Mouse (Mus musculus) embryonic facial prominence, embryonic 14.5 days (tissue): ENCODE data around the gene Ntrk2. TPM values are rescaled to one million over a fixed set of nuclear protein-coding genes. Genes with fewer than 3 reads are reported as not detected.

Experiments
- ATAC-seq: fragments of 200-750 bp; cut with Nextera tagmentation; 2 replicates; pipeline ENCODE4 v1.8.0; 2017; ENCODE audit warnings: low read depth, moderate number of reproducible peaks, moderate TSS enrichment
- DNase-seq: peaks from one replicate; pipeline ENCODE4 v3.0.0-alpha.2; 2015; ENCODE audit warnings: low spot score
- H3K27ac ChIP-seq: fragments of 300-500 bp; sonication (generic); replicated peaks from 2 replicates; pipeline ENCODE4 v1.5.1; 2014; ENCODE audit warnings: low read depth, mild to moderate bottlenecking, low read length, moderate library complexity
- H3K27me3 ChIP-seq: fragments of 300-500 bp; sonication (generic); replicated peaks from 2 replicates; pipeline ENCODE4 v1.6.1; 2014; ENCODE audit warnings: low read length; ENCODE audit not compliant: control insufficient read depth, insufficient read depth
- H3K36me3 ChIP-seq: fragments of 300-500 bp; sonication (generic); 2 replicates; pipeline ENCODE4 v1.6.1; 2014; ENCODE audit warnings: low read length, mixed read lengths; ENCODE audit not compliant: control insufficient read depth, insufficient read depth
- H3K4me1 ChIP-seq: fragments of 300-500 bp; sonication (generic); 2 replicates; pipeline ENCODE4 v1.6.1; 2014; ENCODE audit warnings: antibody characterized with exemption, low read length; ENCODE audit not compliant: control insufficient read depth, insufficient read depth
- H3K4me2 ChIP-seq: fragments of 300-500 bp; sonication (generic); 2 replicates; pipeline ENCODE4 v1.6.1; 2014; ENCODE audit warnings: low read depth, mild to moderate bottlenecking, low read length, moderate library complexity, mixed read lengths
- H3K4me3 ChIP-seq: fragments of 300-500 bp; sonication (generic); 2 replicates; pipeline ENCODE4 v1.5.1; 2014; ENCODE audit warnings: low read depth, mild to moderate bottlenecking, low read length
- H3K9ac ChIP-seq: fragments of 300-500 bp; sonication (generic); 2 replicates; pipeline ENCODE4 v1.6.1; 2014; ENCODE audit warnings: low read depth, mild to moderate bottlenecking, low read length, moderate library complexity, mixed read lengths
- H3K9me3 ChIP-seq: fragments of 300-500 bp; sonication (generic); 2 replicates; pipeline ENCODE4 v1.6.1; 2016; ENCODE audit warnings: low read length; ENCODE audit not compliant: control insufficient read depth
- WGBS: fragments of 180-500 bp; shearing (Covaris S2); extraction: QIAGEN DNeasy Blood & Tissue Kit; methylation state at CpG from one replicate; pipeline ENCODE4 v1.1.7; 2014; 5-methylcytosine and 5-hydroxymethylcytosine counted together
- polyA plus RNA-seq: library from polyadenylated mRNA; unstranded; fragments of >200 nt; fragmentation: Nextera tagmentation; extraction: Ambion mirVana; gene quantifications from 2 replicates; pipeline ENCODE4 v1.2.1, GENCODE M21; 2014

Ntrk2 gene
- polyA plus RNA-seq, 1 experiment from 2014 or later, result 43.9 TPM

DNA sequence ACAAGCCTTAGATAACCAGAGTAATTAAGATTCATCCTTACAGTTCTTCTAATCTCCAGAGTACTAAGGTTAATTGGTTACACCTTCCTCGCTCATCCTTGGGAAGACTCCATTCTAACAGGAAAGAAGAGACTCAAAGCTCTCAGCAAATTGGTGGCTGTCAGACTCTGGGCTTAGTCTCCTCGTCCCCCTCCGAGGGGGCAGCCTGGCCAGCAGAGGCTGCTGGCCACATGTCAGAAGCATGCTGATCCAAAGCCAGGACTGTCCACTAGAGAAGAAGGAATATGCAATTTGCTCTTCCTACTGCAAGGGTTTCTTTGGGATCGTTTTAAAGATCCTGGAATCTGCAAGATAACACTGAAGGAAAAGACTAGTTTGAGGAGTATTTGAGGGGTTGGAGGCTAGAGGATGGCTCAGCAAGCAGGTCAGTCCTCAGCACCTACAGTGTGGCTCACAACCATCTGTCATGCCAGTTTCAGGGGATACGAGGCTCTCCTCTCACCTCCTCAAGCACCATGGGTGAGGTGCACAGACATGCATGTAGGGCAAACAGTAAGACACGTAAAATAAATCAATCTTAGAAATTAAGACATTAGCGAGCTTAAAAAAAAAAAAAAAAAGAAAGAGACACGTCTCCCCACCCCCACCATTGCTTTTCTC, 60.5 kb downstream of the Ntrk2 start:
- Histone ChIP-seq H3K4me2 (no peak overlapping the region), H3K36me3 (no peaks in the 10 kb centered on the region), H3K4me3 (no peak overlapping the region), H3K9me3 (no peaks in the 10 kb centered on the region), H3K4me1 (no peaks in the 10 kb centered on the region), H3K9ac (no peak overlapping the region), H3K27me3 (no peaks in the 10 kb centered on the region), H3K27ac (no peak overlapping the region)
- WGBS, result 75% methylated on average over 8 of the region's 8 CpGs
- ATAC-seq (no peak), DNase-seq (no peak)

DNA sequence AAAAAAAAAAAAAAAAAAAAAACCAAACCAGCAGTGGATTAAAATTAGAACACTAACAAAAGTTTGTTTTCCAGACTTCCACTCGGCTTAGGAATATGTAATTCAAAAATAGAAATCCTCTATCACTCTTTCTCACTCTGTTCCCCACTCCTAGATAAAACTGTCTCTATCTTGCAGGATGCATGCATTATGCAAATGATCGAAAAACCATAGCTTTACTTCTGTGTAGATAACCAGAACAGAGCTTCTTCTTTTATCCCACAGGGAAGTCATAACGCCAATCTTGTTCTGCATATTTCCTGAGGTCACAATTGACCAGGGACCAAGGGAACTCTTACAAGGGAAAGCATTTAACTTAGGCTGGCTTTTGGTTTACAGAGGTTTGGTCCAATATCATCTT, 76.1 kb downstream of the Ntrk2 start:
- H3K4me3 ChIP-seq, result no peak overlapping the region
- no peaks in the 10 kb centered on the region for H3K36me3 ChIP-seq
- WGBS, result 78% methylated on average over 3 of the region's 3 CpGs
- no peak overlapping the region for H3K4me2 ChIP-seq
- DNase-seq, result no peak
- no peaks in the 10 kb centered on the region for H3K9me3 ChIP-seq
- no peaks in the 10 kb centered on the region for H3K27me3 ChIP-seq
- ATAC-seq, result no peak
- no peak overlapping the region for H3K9ac ChIP-seq
- H3K27ac ChIP-seq, result no peak overlapping the region
- H3K4me1 ChIP-seq, result no peaks in the 10 kb centered on the region

DNA sequence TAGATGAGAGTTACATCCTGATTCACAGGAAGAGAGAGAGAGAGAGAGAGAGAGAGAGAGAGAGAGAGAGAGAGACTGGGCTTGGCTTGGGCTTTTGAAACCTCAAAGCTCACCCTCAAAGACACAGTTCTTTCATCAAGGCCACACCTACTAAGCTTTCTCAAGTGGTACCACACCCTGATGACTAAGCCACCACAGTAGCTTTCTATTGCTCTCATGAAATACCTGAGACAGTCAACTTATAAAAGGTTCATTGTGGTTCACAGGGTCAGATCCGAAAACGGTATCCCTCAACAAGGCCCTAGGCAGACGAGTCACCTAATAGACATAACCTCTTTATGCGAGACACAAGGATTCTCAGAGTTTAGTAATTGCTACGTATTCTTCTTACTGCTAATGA, 76.5 kb downstream of the Ntrk2 start:
- DNase-seq (no peak), ATAC-seq (no peak)
- no peak overlapping the region for H3K27ac ChIP-seq
- no peaks in the 10 kb centered on the region for H3K4me1 ChIP-seq
- no peaks in the 10 kb centered on the region; the same call in 1 of the 2 replicates for H3K9me3 ChIP-seq
- H3K4me3 ChIP-seq, result no peak overlapping the region
- H3K36me3 ChIP-seq, result no peaks in the 10 kb centered on the region
- 90% methylated on average over 5 of the region's 5 CpGs for WGBS
- no peak overlapping the region for H3K4me2 ChIP-seq
- H3K27me3 ChIP-seq, result no peaks in the 10 kb centered on the region
- no peak overlapping the region for H3K9ac ChIP-seq

DNA sequence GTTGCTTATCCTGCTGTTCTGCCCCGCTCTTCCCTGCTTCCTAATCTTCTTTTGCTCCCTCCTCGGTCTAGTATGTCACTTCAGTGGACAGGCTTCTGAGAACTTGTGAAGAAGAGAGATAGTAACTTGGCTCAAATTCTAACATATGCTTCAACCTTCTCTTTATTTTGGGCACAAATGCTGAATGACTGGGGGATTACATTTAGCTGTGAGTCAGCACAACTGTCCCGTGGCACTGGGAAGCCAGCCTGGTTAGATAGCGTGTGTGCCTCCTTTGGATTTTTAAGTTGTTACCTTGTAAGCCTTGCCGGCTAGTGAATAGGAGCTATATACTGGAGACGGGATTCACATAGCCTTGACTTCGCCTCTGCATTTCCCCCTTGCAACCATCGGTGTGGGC, 79.7 kb downstream of the Ntrk2 start:
- Histone ChIP-seq H3K9ac (no peak overlapping the region), H3K36me3 (no peaks in the 10 kb centered on the region), H3K27me3 (no peaks in the 10 kb centered on the region), H3K4me1 (no peaks in the 10 kb centered on the region), H3K4me2 (no peak overlapping the region), H3K4me3 (no peak overlapping the region), H3K27ac (no peak overlapping the region), H3K9me3 (peaks cover 8% of the 10 kb centered on the region; the same call in 1 of the 2 replicates)
- DNase-seq, result no peak
- WGBS, result 89% methylated on average over 8 of the region's 8 CpGs
- no peak for ATAC-seq

DNA sequence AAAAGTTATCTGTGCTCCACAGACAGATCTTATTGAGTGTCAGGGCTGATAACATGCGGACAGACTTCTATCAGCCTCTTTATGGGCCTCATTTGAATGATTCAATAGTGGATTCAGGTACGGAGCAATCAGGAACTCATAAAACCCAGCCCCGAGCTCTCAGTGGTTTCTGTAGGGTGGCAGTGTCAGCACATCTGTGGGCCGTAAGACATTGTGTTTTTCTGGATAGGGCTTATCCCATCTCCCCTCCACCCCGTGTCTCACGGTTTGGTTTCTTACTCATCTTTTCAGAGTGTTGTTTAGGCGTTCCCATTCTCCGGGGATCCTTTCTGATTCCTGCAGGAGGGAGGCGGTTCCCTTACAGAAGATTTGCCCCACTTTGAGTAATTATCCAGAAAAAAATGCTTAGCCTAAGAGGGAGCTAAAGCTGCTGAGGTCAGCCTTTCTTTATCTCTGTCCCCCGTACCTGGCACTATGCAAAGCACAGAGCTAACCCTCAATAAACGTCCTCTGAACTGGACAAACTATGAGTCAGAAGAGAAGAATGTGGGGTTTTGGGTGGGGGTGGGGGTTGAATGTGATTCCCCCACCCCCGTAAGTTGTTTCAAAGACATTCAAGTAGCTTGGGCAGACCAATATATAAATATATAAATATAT, 90.0 kb downstream of the Ntrk2 start:
- ATAC-seq, result no peak
- DNase-seq, result no peak
- Histone ChIP-seq H3K4me3 (no peak overlapping the region), H3K4me2 (no peak overlapping the region), H3K36me3 (no peaks in the 10 kb centered on the region), H3K4me1 (no peaks in the 10 kb centered on the region), H3K27ac (no peak overlapping the region), H3K27me3 (no peaks in the 10 kb centered on the region), H3K9me3 (0 out of 2 replicates have a peak, but pooled peaks cover 4% of the 10 kb centered on the region), H3K9ac (no peak overlapping the region)
- 80% methylated on average over 12 of the region's 12 CpGs for WGBS

DNA sequence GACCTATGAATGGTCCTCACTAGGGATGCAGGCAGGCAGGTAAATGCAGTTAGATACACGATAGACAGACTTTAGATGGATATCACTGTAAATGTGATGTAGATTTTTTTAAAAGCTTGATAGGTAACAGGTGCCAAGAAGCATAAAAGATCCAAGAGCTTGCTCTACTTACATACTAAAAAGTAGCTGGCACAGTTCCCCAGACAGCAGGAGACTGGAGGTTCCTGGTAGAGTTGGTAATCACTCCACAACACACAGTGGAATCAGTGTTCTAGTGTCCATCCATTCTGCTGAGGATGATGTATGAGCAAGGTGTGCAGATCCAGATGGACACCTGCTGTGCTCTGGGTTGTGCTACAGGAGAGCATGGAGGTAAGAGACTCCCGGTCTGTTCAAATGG, 93.0 kb downstream of the Ntrk2 start:
- no peaks in the 10 kb centered on the region for H3K27me3 ChIP-seq
- 90% methylated on average over 2 of the region's 2 CpGs for WGBS
- no peaks in the 10 kb centered on the region for H3K4me1 ChIP-seq

DNA sequence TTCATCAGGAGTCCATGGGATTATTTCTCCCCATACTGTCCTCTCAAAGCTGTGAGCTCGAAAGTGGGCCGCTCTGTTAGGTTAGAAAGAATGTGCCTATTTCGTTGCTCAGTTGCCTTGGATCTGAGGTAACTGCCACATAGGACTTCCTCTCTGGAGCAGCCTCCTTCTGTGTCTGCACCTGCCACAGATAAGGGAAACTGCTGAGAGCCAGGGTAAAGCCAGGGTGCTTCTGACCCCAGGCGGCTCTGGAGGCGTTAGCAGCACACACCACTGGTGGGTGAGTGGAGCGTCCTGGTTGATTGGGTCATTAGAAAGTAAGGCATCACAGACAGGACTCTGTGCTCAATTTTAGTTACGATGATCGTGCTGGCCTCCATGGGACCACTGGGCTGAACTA, 95.9 kb downstream of the Ntrk2 start:
- H3K27ac ChIP-seq, result no peak overlapping the region
- H3K36me3 ChIP-seq, result no peaks in the 10 kb centered on the region
- H3K4me2 ChIP-seq, result no peak overlapping the region
- no peak overlapping the region for H3K9ac ChIP-seq
- 78% methylated on average over 8 of the region's 8 CpGs for WGBS
- H3K9me3 ChIP-seq, result 0 out of 2 replicates have a peak, but pooled peaks cover 4% of the 10 kb centered on the region
- H3K4me1 ChIP-seq, result no peaks in the 10 kb centered on the region
- no peak for DNase-seq
- H3K4me3 ChIP-seq, result no peak overlapping the region
- no peak for ATAC-seq
- H3K27me3 ChIP-seq, result no peaks in the 10 kb centered on the region

More for the DNA sequence above, 93.0 kb downstream of the Ntrk2 start:
- no peaks in the 10 kb centered on the region for H3K36me3 ChIP-seq
- H3K27ac ChIP-seq, result no peak overlapping the region
- DNase-seq, result no peak
- H3K4me2 ChIP-seq, result no peak overlapping the region
- 0 out of 2 replicates have a peak, but pooled peaks cover 4% of the 10 kb centered on the region for H3K9me3 ChIP-seq
- ATAC-seq, result no peak
- H3K4me3 ChIP-seq, result no peak overlapping the region
- H3K9ac ChIP-seq, result no peak overlapping the region

DNA sequence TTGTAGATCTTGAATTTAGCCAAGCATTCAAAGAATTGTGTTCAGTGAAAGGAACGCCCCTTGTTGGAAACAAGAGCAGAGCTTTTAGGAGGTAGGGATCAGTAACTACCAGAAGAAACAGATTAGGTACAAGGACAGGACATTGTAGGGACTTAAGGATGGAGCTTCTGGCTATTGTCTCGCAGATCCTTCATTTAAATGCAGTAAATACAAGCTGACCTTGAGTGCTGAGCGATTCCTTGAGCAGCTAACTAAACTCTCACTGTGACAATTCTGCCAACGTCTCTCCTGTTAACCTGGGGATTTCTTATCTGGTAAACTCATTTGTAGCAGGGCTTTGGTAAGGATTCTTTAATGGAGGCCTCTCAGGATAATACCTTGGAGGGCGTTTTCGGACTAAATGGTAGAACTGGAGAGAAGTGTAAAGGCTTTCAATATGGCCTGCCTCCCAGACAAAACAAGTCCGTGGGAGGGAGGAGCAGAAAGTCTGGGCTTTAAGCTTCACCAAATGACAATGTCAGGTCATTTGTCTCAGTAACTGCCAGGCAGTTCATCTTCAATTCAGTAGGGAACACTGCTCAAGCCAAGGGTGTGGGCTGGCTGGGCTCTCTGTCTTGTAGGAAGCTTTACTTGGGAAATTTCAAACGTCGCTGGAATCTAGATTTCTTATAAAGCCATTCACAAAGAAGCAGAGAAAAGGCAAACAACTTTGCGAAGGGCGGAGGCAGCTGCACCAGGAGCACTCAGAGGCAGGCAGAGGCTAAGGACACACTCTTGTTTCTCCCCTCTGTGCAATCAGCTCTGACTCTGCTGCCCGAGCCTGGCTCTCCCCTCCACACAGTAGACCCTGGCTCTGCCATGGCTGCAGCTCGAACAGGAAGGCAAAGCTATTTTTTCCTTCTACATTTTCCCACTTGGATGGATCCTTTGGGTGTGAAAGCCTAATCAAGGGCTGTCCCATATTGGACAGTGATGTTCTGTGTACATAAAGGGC, 98.7 kb downstream of the Ntrk2 start:
- Histone ChIP-seq H3K4me2 (no peak overlapping the region), H3K27ac (no peak overlapping the region)
- WGBS, result 61% methylated on average over 13 of the region's 13 CpGs

More for the DNA sequence above, 98.7 kb downstream of the Ntrk2 start:
- DNase-seq, result no peak
- Histone ChIP-seq H3K4me3 (no peak overlapping the region), H3K9me3 (0 out of 2 replicates have a peak, but pooled peaks cover 1% of the 10 kb centered on the region), H3K4me1 (no peaks in the 10 kb centered on the region), H3K27me3 (no peaks in the 10 kb centered on the region), H3K36me3 (no peaks in the 10 kb centered on the region), H3K9ac (no peak overlapping the region)
- ATAC-seq, result no peak
